Mouse (Mus musculus) stomach, postnatal 0 days (tissue): ENCODE data around the gene Ripply2.

Source experiments
- CTCF ChIP-seq: IDR thresholded peaks from 2 replicates; pipeline ENCODE4 v1.5.1; 2016; ENCODE audit warnings: antibody characterized with exemption, low read depth, mild to moderate bottlenecking, moderate library complexity
- EP300 ChIP-seq: optimal IDR thresholded peaks from 2 replicates; pipeline ENCODE3; 2016; ENCODE audit warnings: antibody characterized with exemption

- TF ChIP-seq CTCF (no peak), EP300 (no peak)
These were observed 16.9 kb downstream of the Ripply2 start for GRCm38 (mm10) chr9:87032196-87032595.
